In the genomic region with DNA sequence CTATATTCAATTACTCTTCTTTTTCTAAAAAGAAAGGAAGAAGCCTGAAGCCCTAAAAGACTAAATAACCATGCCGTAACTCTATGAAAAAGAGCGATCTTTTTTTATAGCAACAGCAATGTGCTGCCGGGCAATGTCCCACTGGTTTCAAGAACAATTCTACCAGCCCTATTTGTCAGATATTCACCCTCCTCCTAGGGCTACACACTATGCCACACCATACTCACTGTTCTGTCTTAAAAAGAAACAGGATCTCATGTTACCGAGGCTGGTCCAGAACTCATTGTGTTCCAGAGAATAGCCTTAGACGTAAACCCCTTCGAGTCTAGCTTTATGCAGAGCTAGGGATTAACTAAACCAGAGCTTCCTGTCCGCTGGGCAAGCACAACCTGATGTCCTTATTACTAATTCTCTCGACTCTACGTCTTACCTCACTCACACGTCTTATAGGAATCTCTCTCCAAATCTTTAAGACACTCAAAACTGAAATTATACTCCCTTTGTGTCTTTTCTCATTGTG, we compare ENCODE assay signal across 8 mouse cellular contexts. TPM values are rescaled to one million over a fixed set of nuclear protein-coding genes. Genes with fewer than 3 reads are reported as not detected.
DNase-seq lines count a peak whose midpoint lies in the region; ATAC-seq and TF ChIP-seq lines count a peak whose summit lies in the region.

No protein-coding gene starts in this region.

- TF ChIP-seq CTCF in forebrain, postnatal 0 days (IDR thresholded peaks at IDR 0.05; ENCODE audit: low read depth) = no peak

- H3K4me2 ChIP-seq in heart, embryonic 14.5 days (ENCODE audit: low read length) = peak overlapping the region; percentile 78
- peak overlapping the region; percentile 68 for H3K4me2 ChIP-seq in forebrain, postnatal 0 days (ENCODE audit: low read depth)

- peak overlapping the region; percentile 91 to 94 for H3K27ac ChIP-seq in heart, embryonic 14.5 days (replicated peaks in 1 of 2; ENCODE audit: control insufficient read depth in 1 of 2, insufficient read depth in 1 of 2, low read depth in 2 of 2, low read length in 2 of 2)
- H3K27ac ChIP-seq in forebrain, postnatal 0 days (ENCODE audit: low read depth, low read length) = no peak overlapping the region

- peak overlapping the region; percentile 84 for H3K9ac ChIP-seq in heart, embryonic 14.5 days (ENCODE audit: low read length)
- H3K9ac ChIP-seq in forebrain, postnatal 0 days = peak overlapping the region; percentile 55

- H3K27me3 ChIP-seq in heart, embryonic 14.5 days (ENCODE audit: control insufficient read depth, insufficient read depth, low read length) = no peaks in the 10 kb centered on the region
- H3K27me3 ChIP-seq in forebrain, postnatal 0 days (ENCODE audit: insufficient read depth, low read length) = no peaks in the 10 kb centered on the region

- 15% methylated on average over 10 of the region's 10 CpGs for WGBS in heart, embryonic 14.5 days
- 3% methylated on average over 10 of the region's 10 CpGs for WGBS in forebrain, postnatal 0 days

- ATAC-seq in heart, embryonic 14.5 days (ENCODE audit: insufficient number of reproducible peaks, insufficient read depth, low FRiP score, low read depth) = no peak
- ATAC-seq in forebrain, postnatal 0 days = no peak

- H3K4me1 ChIP-seq in heart, embryonic 14.5 days (ENCODE audit: control insufficient read depth in 2 of 2, insufficient read depth in 2 of 2, low read length in 2 of 2) = peaks cover 0 to 14% of the 10 kb centered on the region in 2 experiments; a peak in 2 of 4 replicates
- H3K4me1 ChIP-seq in forebrain, postnatal 0 days (ENCODE audit: insufficient read depth) = peaks cover 13% of the 10 kb centered on the region

- peaks cover 6% of the 10 kb centered on the region for H3K9me3 ChIP-seq in heart, embryonic 14.5 days (ENCODE audit: control insufficient read depth, low read length)
- H3K9me3 ChIP-seq in forebrain, postnatal 0 days (ENCODE audit: low read length) = no peaks in the 10 kb centered on the region

- peaks cover 16% of the 10 kb centered on the region for H3K36me3 ChIP-seq in heart, embryonic 14.5 days (ENCODE audit: control insufficient read depth, insufficient read depth, low read length)
- no peaks in the 10 kb centered on the region for H3K36me3 ChIP-seq in forebrain, postnatal 0 days (ENCODE audit: insufficient read depth)

- peak overlapping the region; percentile 84 to 87 for H3K4me3 ChIP-seq in heart, embryonic 14.5 days (ENCODE audit: control insufficient read depth in 1 of 2, insufficient read depth in 1 of 2, low read depth in 1 of 2, low read length in 2 of 2)
- H3K4me3 ChIP-seq in forebrain, postnatal 0 days (ENCODE audit: low read depth, low read length) = peak overlapping the region; percentile 67

- no peak for DNase-seq in heart, adult 11 months
- peak; percentile 47 for DNase-seq in R1 (ENCODE audit: low read depth, low spot score)
- DNase-seq in forebrain, postnatal 0 days = no peak
- peak; percentile 18 for DNase-seq in mesoderm, embryonic 11.5 days (ENCODE audit: low read depth, low spot score)
- no peak for DNase-seq in cerebellum, adult 11-12 months
- DNase-seq in testis, postnatal 14 days (ENCODE audit: low spot score) = no peak
- DNase-seq in gastrocnemius, adult 18-20 months (ENCODE audit: low spot score) = no peak

RNA-seq across cellular contexts. Expression of a gene that starts 1.0 kb away (rescaled TPM):
- polyA plus RNA-seq in heart, embryonic 14.5 days (2014; fragmentation: Nextera tagmentation; extraction: Ambion mirVana) = 14.8 and 17.5 TPM in 2 replicates
- 5.2 and 8.3 TPM in 2 replicates for total RNA-seq in forebrain, postnatal 0 days (2014; rRNA removed)
- 1.8 and 1.9 TPM in 2 replicates for polyA plus RNA-seq in forebrain, postnatal 0 days (2015; fragmentation: Nextera tagmentation; extraction: Ambion mirVana)
- 10 to 100 TPM; 13.1 to 15.7 TPM for total RNA-seq in gastrocnemius, adult 18-20 months (2021)

Comparison
In these comparisons a context has a peak if more than half of its experiments do, and no peak if none do; other contexts are left out.
1. DNase-seq: peak in R1 (single experiment) and mesoderm, embryonic 11.5 days (single experiment); none in heart, adult 11 months (single experiment), forebrain, postnatal 0 days (single experiment), cerebellum, adult 11-12 months (single experiment), testis, postnatal 14 days (single experiment) and gastrocnemius, adult 18-20 months (single experiment).